Mouse (Mus musculus): ENCODE results near the gene Dyrk3.

- no peak for TF ChIP-seq CTCF (IDR thresholded peaks at IDR 0.05; ENCODE audit: low read depth, low read length)
- no peak for TF ChIP-seq POLR2AphosphoS5 (IDR thresholded peaks at IDR 0.05; ENCODE audit: insufficient replicate concordance, low read depth, low read length)
- TF ChIP-seq GATA1 (IDR thresholded peaks at IDR 0.05; ENCODE audit: borderline replicate concordance, low read length), result no peak
- no peak for TF ChIP-seq TAL1 (conservative IDR thresholded peaks at IDR 0.05; ENCODE audit: low read depth, low read length)
- TF ChIP-seq GATA2 (IDR thresholded peaks at IDR 0.05; ENCODE audit: borderline replicate concordance, low read depth, low read length), result no peak
These were observed 40.4 kb downstream of the Dyrk3 start, which contains the start of gene Mapkapk2 for GRCm38 (mm10) chr1:131097700-131098094.
